9 mouse cellular contexts compared by ENCODE assay signal in genomic region chr11:57465025-57465424, GRCm38 (mm10). TPM values are rescaled to one million over a fixed set of nuclear protein-coding genes. Genes with fewer than 3 reads are reported as not detected.
DNase-seq lines count a peak whose midpoint lies in the region; ATAC-seq and TF ChIP-seq lines count a peak whose summit lies in the region.
"Had no signal": no experiment of that assay in that cellular context is flagged by ENCODE, and none has a peak within 500 bp of the region (broad histone marks: within the 10 kb centered on the region; RNA-seq: fewer than 3 reads in every experiment).

No protein-coding gene starts in this region.

- H3K36me3 ChIP-seq in liver, embryonic 13.5 days = no peaks in the 10 kb centered on the region
- H3K36me3 ChIP-seq in liver, embryonic 11.5 days (ENCODE audit: control insufficient read depth, insufficient read depth, low read length) = no peaks in the 10 kb centered on the region

- no peak overlapping the region for H3K9ac ChIP-seq in liver, embryonic 13.5 days
- no peak overlapping the region for H3K9ac ChIP-seq in liver, embryonic 11.5 days (ENCODE audit: low read depth, low read length)

- no peak overlapping the region for H3K4me2 ChIP-seq in liver, embryonic 13.5 days
- H3K4me2 ChIP-seq in liver, embryonic 11.5 days = no peak overlapping the region

- DNase-seq in adrenal gland, adult (ENCODE audit: inconsistent age in 2 of 2, low spot score in 1 of 2) = peak; percentile 33 to 69
- DNase-seq in adrenal gland, postnatal 4 days (ENCODE audit: low spot score in 2 of 2) = no peak
- DNase-seq in liver, embryonic 13.5 days = peak; percentile 7
- no peak for DNase-seq in liver, embryonic 11.5 days (ENCODE audit: low spot score)
- DNase-seq in brain, embryonic 14.5 days (ENCODE audit: low read depth) = peak; percentile 13
- DNase-seq in c-Kit-positive CD71-positive TER-119-positive erythroid progenitor cells, embryonic 14.5 days (ENCODE audit: low spot score) = no peak
- DNase-seq in urinary bladder, adult 2 months (ENCODE audit: low spot score) = no peak
- DNase-seq: heart, postnatal 4 days had no signal

- 0 out of 2 replicates have a peak, but pooled peaks have one; percentile 6 for TF ChIP-seq CTCF in brain, embryonic 14.5 days (IDR thresholded peaks at IDR 0.05; ENCODE audit: borderline replicate concordance, extremely low read depth, insufficient read depth, insufficient read length)

- WGBS in liver, embryonic 13.5 days (ENCODE audit: insufficient replicate concordance) = 32% methylated on average over 8 of the region's 8 CpGs
- WGBS in liver, embryonic 11.5 days = 42% methylated on average over 8 of the region's 8 CpGs

- H3K9me3 ChIP-seq in liver, embryonic 13.5 days (replicated peaks) = no peaks in the 10 kb centered on the region
- no peaks in the 10 kb centered on the region for H3K9me3 ChIP-seq in liver, embryonic 11.5 days (ENCODE audit: control insufficient read depth, low read length)

- H3K27ac ChIP-seq in liver, embryonic 13.5 days = no peak overlapping the region
- no peak overlapping the region for H3K27ac ChIP-seq in liver, embryonic 11.5 days (ENCODE audit: low read depth, low read length)

- H3K4me1 ChIP-seq in liver, embryonic 13.5 days (replicated peaks) = 0 out of 2 replicates have a peak, but pooled peaks cover 4% of the 10 kb centered on the region
- H3K4me1 ChIP-seq in liver, embryonic 11.5 days (replicated peaks; ENCODE audit: control insufficient read depth, insufficient read depth, low read length) = no peaks in the 10 kb centered on the region

- H3K27me3 ChIP-seq in liver, embryonic 13.5 days = no peaks in the 10 kb centered on the region
- no peaks in the 10 kb centered on the region for H3K27me3 ChIP-seq in liver, embryonic 11.5 days (replicated peaks; ENCODE audit: control insufficient read depth, insufficient read depth, low read length)

- H3K4me3 ChIP-seq in liver, embryonic 13.5 days (replicated peaks) = no peak overlapping the region
- H3K4me3 ChIP-seq in liver, embryonic 11.5 days (ENCODE audit: low read depth, low read length) = no peak overlapping the region

- ATAC-seq in liver, embryonic 13.5 days (ENCODE audit: low read depth) = no peak
- ATAC-seq in liver, embryonic 11.5 days (replicated peaks; ENCODE audit: low FRiP score) = no peak
- peak; percentile 67 for ATAC-seq in megakaryocyte progenitor cell, adult 5-6 weeks (replicated peaks; ENCODE audit: poor library complexity)

- no peak for TF ChIP-seq POLR2A in brain, embryonic 14.5 days (IDR thresholded peaks at IDR 0.05; ENCODE audit: borderline replicate concordance, extremely low read depth, insufficient read depth, insufficient read length, poor library complexity, severe bottlenecking)

RNA-seq across cellular contexts. Expression of gene Fam114a2, which starts 53.4 kb away (rescaled TPM):
- 10 to 100 TPM; 54.9 to 60.5 TPM for total RNA-seq in adrenal gland, postnatal 4 days (2021)
- polyA plus RNA-seq in liver, embryonic 13.5 days (2015; fragmentation: Nextera tagmentation; extraction: Ambion mirVana) = 31.3 and 34.9 TPM in 2 replicates
- polyA plus RNA-seq in liver, embryonic 11.5 days (2014; fragmentation: Nextera tagmentation; extraction: Ambion mirVana) = 36.7 and 43.4 TPM in 2 replicates
- polyA plus RNA-seq in brain, embryonic 14.5 days (2012; rRNA removed) = 62.8 and 82.5 TPM in 2 replicates
- 38.7 and 39.8 TPM in 2 replicates for total RNA-seq in megakaryocyte progenitor cell, adult 5-6 weeks (2015)
- total RNA-seq in megakaryocyte progenitor cell, adult 5-6 weeks (2017) = 32.1 and 32.4 TPM in 2 replicates
- polyA plus RNA-seq in urinary bladder, adult 2 months (2012; rRNA removed) = 51.1 and 58.6 TPM in 2 replicates

RNA-seq across cellular contexts. Expression of gene Mfap3, which starts 53.4 kb away (rescaled TPM):
- 10 to 100 TPM; 41.0 to 45.2 TPM for total RNA-seq in adrenal gland, postnatal 4 days (2021)
- 13.2 and 17.6 TPM in 2 replicates for polyA plus RNA-seq in liver, embryonic 13.5 days (2015; fragmentation: Nextera tagmentation; extraction: Ambion mirVana)
- 28.0 and 28.9 TPM in 2 replicates for polyA plus RNA-seq in liver, embryonic 11.5 days (2014; fragmentation: Nextera tagmentation; extraction: Ambion mirVana)
- 36.6 and 39.3 TPM in 2 replicates for polyA plus RNA-seq in brain, embryonic 14.5 days (2012; rRNA removed)
- 24.0 and 25.7 TPM in 2 replicates for total RNA-seq in megakaryocyte progenitor cell, adult 5-6 weeks (2015)
- 24.0 and 26.7 TPM in 2 replicates for total RNA-seq in megakaryocyte progenitor cell, adult 5-6 weeks (2017)
- 20.7 and 21.0 TPM in 2 replicates for polyA plus RNA-seq in urinary bladder, adult 2 months (2012; rRNA removed)

Comparison
In these comparisons a context has a peak if more than half of its experiments do, and no peak if none do; other contexts are left out.
1. DNase-seq: peak in adrenal gland, adult (2 of 2), liver, embryonic 13.5 days (single experiment) and brain, embryonic 14.5 days (single experiment); none in adrenal gland, postnatal 4 days (0 of 2), liver, embryonic 11.5 days (single experiment), c-Kit-positive CD71-positive TER-119-positive erythroid progenitor cells, embryonic 14.5 days (single experiment) and urinary bladder, adult 2 months (single experiment).